Mouse (Mus musculus) neural tube, embryonic 14.5 days (tissue): ENCODE measurements around the gene Spata3. TPM values are rescaled to one million over a fixed set of nuclear protein-coding genes. Genes with fewer than 3 reads are reported as not detected.

Experiments used
- ATAC-seq: fragments of 200-750 bp; cut with Nextera tagmentation; 2 replicates; pipeline ENCODE4 v1.8.0; 2017; ENCODE audit warnings: low read depth, mild to moderate bottlenecking, moderate TSS enrichment, moderate library complexity
- H3K27ac ChIP-seq: fragments of 300-500 bp; sonication (generic); 2 replicates; pipeline ENCODE4 v1.5.1; 2014; ENCODE audit warnings: low read depth, mild to moderate bottlenecking, control low read depth, low read length, moderate library complexity, mixed read lengths
- H3K27me3 ChIP-seq: fragments of 300-500 bp; sonication (generic); 2 replicates; pipeline ENCODE4 v1.6.1; 2014; ENCODE audit warnings: low read length; ENCODE audit not compliant: control insufficient read depth, insufficient read depth
- H3K36me3 ChIP-seq: fragments of 300-500 bp; sonication (generic); 2 replicates; pipeline ENCODE4 v1.6.1; 2014; ENCODE audit warnings: low read length, mixed read lengths; ENCODE audit not compliant: control insufficient read depth, insufficient read depth
- H3K4me1 ChIP-seq: fragments of 300-500 bp; sonication (generic); 2 replicates; pipeline ENCODE4 v1.6.1; 2014; ENCODE audit warnings: low read length; ENCODE audit not compliant: control insufficient read depth, insufficient read depth
- H3K4me2 ChIP-seq: fragments of 300-500 bp; sonication (generic); 2 replicates; pipeline ENCODE4 v1.6.1; 2014; ENCODE audit warnings: mild to moderate bottlenecking, low read depth, low read length, control low read depth
- H3K4me3 ChIP-seq: fragments of 300-500 bp; sonication (generic); 2 replicates; pipeline ENCODE4 v1.5.1; 2014; ENCODE audit warnings: low read depth, low read length, control low read depth, mixed read lengths
- H3K9ac ChIP-seq: fragments of 300-500 bp; sonication (generic); replicated peaks from 2 replicates; pipeline ENCODE4 v1.6.1; 2014; ENCODE audit warnings: low read depth, mild to moderate bottlenecking, control low read depth, low read length, mixed read lengths
- H3K9me3 ChIP-seq: fragments of 300-500 bp; sonication (generic); 2 replicates; pipeline ENCODE4 v1.6.1; 2016; ENCODE audit warnings: low read length; ENCODE audit not compliant: control insufficient read depth
- WGBS: fragments of 180-500 bp; shearing (Covaris S2); extraction: QIAGEN DNeasy Blood & Tissue Kit; methylation state at CpG from one replicate; pipeline ENCODE4 v1.1.7; 2014; 5-methylcytosine and 5-hydroxymethylcytosine counted together
- polyA plus RNA-seq: library from polyadenylated mRNA; unstranded; fragments of >200 nt; fragmentation: Nextera tagmentation; extraction: Ambion mirVana; gene quantifications from 2 replicates; pipeline ENCODE4 v1.2.1, GENCODE M21; 2014

The Spata3 gene
- polyA plus RNA-seq, 1 experiment from 2014 or later: 0.51 TPM

DNA sequence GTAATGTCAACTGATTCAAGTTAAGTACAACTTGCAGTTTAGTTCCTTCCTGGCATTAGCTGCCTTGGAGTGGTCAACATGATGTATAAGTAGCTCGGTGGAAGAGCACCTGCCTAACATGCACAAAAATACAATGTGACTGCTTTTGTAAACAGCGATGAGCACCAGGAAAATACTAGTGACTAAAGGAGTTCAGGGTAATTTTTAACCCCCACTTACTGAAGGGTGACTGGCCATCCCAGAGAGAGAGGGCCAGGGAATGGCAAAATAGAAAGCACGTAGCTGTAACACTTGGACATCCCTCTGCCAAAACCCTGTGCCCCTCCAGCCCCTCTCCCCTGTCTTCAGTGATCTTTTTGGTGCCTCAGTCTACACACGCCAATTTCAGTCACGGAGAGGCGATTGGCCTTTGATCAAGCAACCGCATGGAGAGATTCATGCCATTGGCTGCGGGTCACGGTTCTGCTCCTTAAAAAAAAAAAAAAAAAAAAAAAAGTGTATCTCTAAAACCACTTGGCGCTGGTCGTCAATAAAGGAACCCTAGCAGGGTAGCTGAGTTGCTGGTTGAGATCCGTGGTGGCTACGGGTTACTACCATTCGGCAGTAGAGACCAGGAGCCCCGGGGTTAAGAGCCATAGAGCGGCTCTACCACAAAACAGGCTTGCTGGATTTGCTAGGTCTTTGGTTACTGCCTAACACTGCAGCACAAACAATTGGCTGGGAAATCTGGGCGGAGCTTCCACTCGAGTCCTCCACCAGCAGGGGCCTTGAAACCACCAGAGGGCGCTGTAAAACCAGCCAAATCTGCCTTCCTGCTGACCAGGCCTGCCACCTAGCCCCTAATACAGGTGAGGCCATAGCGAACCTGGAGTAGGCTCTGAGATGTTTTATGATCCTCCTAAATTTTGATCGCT is 42.5 kb downstream of the Spata3 start:
- WGBS: 11% methylated on average over 21 of the region's 21 CpGs
- Histone ChIP-seq H3K27me3 (no peaks in the 10 kb centered on the region), H3K4me2 (peak overlapping the region; percentile 54), H3K4me3 (peak overlapping the region; percentile 32), H3K36me3 (no peaks in the 10 kb centered on the region), H3K9ac (peak overlapping the region; percentile 39; the same call in 1 of the 2 replicates), H3K9me3 (no peaks in the 10 kb centered on the region), H3K4me1 (no peaks in the 10 kb centered on the region), H3K27ac (peak overlapping the region; percentile 28; the same call in 1 of the 2 replicates)
- ATAC-seq: peak; percentile 81

DNA sequence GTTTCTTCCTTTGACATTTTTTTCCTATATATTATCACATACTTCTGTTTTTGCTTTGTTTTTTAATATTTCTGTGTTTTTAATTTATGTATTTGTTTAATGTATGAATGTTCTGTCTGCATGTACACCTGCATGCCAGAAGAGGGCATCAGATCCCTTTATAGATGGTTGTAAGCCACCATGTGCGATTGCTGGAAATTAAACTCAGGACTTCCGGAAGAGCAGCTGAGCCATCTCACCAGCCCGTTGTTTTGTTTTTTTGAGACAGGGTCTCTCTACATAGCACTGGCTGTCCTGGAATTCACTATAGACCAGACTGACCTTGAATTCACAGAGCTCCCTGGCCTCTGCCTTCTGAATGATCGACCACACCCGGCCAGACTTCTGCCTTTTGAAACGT is 45.9 kb downstream of the Spata3 start:
- no peak overlapping the region for H3K9ac ChIP-seq
- H3K27ac ChIP-seq: no peak overlapping the region
- peaks cover 6% of the 10 kb centered on the region for H3K4me1 ChIP-seq
- H3K36me3 ChIP-seq: no peaks in the 10 kb centered on the region
- no peak for ATAC-seq
- 91% methylated on average over 6 of the region's 6 CpGs for WGBS
- H3K9me3 ChIP-seq: no peaks in the 10 kb centered on the region
- no peak overlapping the region for H3K4me2 ChIP-seq
- no peak overlapping the region for H3K4me3 ChIP-seq
- no peaks in the 10 kb centered on the region for H3K27me3 ChIP-seq

DNA sequence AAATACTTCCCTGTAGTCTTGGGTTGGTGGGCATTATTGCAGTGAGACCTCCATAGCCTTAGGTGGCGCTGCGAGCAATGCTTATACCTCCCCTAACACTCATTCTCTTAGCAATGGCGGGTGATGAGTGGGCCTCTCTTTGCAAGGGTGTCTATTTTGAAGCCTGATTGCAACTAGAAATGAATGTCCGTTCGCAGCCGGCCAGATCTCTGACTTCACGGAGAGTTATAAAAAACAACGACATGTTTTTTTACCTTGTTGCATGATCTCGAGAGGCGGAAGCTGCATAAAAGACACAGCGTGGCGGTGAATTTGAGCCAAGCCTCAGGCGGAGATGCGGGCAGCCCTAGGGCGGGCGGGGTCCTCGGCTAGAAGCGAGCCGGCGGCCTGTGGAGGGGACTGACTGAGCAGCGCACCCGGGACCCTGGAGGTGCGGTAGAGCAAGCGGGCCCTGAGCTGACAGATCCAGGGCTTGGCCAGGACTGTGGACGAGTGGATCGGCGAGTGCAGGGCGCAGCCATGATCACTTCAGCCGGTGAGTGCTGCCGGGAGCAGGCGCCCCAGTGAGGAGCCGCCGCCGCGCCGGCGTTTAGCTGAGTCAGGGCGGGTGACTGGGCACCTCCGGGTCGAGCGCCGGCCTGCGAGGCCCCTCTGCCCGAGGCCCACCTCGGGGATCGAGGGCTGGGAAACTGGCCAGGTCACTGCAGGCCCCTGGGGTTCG is 47.8 kb downstream of the Spata3 start, which contains the start of gene Psmd1:
Psmd1 (plus strand) TSS at position 117 of the 721 bp plus-strand sequence.
- Histone ChIP-seq H3K4me3 (peak within 1 kb of the TSS; percentile 91), H3K27me3 (no peaks in the 10 kb centered on the region), H3K4me1 (peaks cover 6% of the 10 kb centered on the region), H3K9ac (peak within 1 kb of the TSS; percentile 97), H3K9me3 (no peaks in the 10 kb centered on the region), H3K4me2 (peak within 1 kb of the TSS; percentile 88), H3K36me3 (no peaks in the 10 kb centered on the region), H3K27ac (peak within 1 kb of the TSS; percentile 77)
- under 1% methylated on average over 43 of the region's 47 CpGs for WGBS
- peak; percentile 94 for ATAC-seq

DNA sequence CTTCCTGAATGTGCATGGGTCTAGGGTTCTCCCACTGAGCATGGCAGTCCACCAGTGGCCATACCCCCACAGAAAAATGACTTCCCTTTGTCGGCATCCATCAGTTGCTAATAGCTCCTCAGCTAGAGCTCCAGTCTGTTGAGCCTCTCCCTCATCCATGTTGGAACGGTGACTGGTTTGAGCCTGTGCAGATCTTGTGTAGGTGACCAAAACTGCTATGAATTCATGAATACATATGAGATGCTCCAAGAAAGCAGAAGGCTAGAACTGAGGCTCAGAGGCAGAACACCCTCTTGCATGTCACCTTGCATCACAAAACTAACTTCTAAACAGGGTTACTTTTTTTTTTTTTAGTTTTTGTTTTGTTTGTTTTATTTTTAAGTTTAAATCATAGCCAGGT is 59.9 kb downstream of the Spata3 start:
- Histone ChIP-seq H3K4me1 (no peaks in the 10 kb centered on the region), H3K9me3 (no peaks in the 10 kb centered on the region), H3K27ac (no peak overlapping the region), H3K4me2 (no peak overlapping the region), H3K36me3 (peaks cover 43% of the 10 kb centered on the region), H3K4me3 (no peak overlapping the region), H3K9ac (no peak overlapping the region), H3K27me3 (no peaks in the 10 kb centered on the region)
- 97% methylated on average over 2 of the region's 2 CpGs for WGBS
- no peak for ATAC-seq

Other genes starting within 250 kb of the Spata3 start
- gene A630001G21Rik, start 238.2 kb upstream of the Spata3 start, polyA plus RNA-seq: 0.20 and 0.73 TPM in 2 replicates
- 74.4 and 83.9 TPM in 2 replicates for gene Cab39, start 223.4 kb upstream of the Spata3 start, polyA plus RNA-seq
- 93.2 and 105 TPM in 2 replicates for gene Itm2c, start 122.5 kb upstream of the Spata3 start, polyA plus RNA-seq
- gene 4933407L21Rik, start 88.3 kb upstream of the Spata3 start, polyA plus RNA-seq: 6.5 and 6.9 TPM in 2 replicates
- 0.13 and 0.14 TPM in 2 replicates for gene Gpr55, start 55.8 kb upstream of the Spata3 start, polyA plus RNA-seq
- 5.4 and 8.1 TPM in 2 replicates for gene 2810459M11Rik, start 29.0 kb downstream of the Spata3 start, polyA plus RNA-seq
- gene Psmd1, start 47.6 kb downstream of the Spata3 start, polyA plus RNA-seq: 184 and 218 TPM in 2 replicates
- gene Htr2b, start 95.2 kb downstream of the Spata3 start, polyA plus RNA-seq: 0.61 and 0.86 TPM in 2 replicates
- gene Gm21972, start 116.8 kb downstream of the Spata3 start, polyA plus RNA-seq: 0.48 and 0.86 TPM in 2 replicates
- 38.4 and 39.8 TPM in 2 replicates for gene Armc9, start 138.0 kb downstream of the Spata3 start, polyA plus RNA-seq